Mouse (Mus musculus): ENCODE measurements around the gene Tedc2. TPM values are rescaled to one million over a fixed set of nuclear protein-coding genes. Genes with fewer than 3 reads are reported as not detected.

Tedc2 gene
- polyA plus RNA-seq, 1 experiment from 2014 or later: 5.3 TPM

- no peak for ATAC-seq
- TF ChIP-seq CTCF (IDR thresholded peaks at IDR 0.05) (no peak), EP300 (IDR thresholded peaks at IDR 0.05) (no peak)
Measured at GRCm38 (mm10) chr17:24209916-24210240, 10.8 kb downstream of the Tedc2 start.

GRCm38 (mm10) chr17:24209043-24209915 is 11.4 kb downstream of the Tedc2 start, which contains the start of gene Ntn3:
TSS of gene Ntn3 (minus strand) at chr17:24209531.
- H3K27me3 ChIP-seq (replicated peaks; ENCODE audit: insufficient read depth, low read length): 0 out of 2 replicates have a peak, but pooled peaks cover 11% of the 10 kb centered on the region
- no peaks in the 10 kb centered on the region for H3K9me3 ChIP-seq (ENCODE audit: low read length)
- DNase-seq (ENCODE audit: low spot score): peak; percentile 36
- H3K4me1 ChIP-seq (ENCODE audit: insufficient read depth, low read depth, low read length): peaks cover 36% of the 10 kb centered on the region
- H3K4me3 ChIP-seq (ENCODE audit: low read depth, low read length): peak within 1 kb of the TSS; percentile 36
- no peaks in the 10 kb centered on the region for H3K36me3 ChIP-seq (ENCODE audit: insufficient read depth, low read length)
- H3K27ac ChIP-seq (ENCODE audit: low read length): peak within 1 kb of the TSS; percentile 16; the same call in 1 of the 2 replicates
- WGBS: 2% methylated on average over 36 of the region's 43 CpGs
- TF ChIP-seq CTCF (IDR thresholded peaks at IDR 0.05): no peak
- no peak for TF ChIP-seq EP300 (IDR thresholded peaks at IDR 0.05)
- peak; percentile 7 for ATAC-seq
- H3K4me2 ChIP-seq (replicated peaks; ENCODE audit: low read depth, low read length): peak within 1 kb of the TSS; percentile 64
- H3K9ac ChIP-seq (replicated peaks; ENCODE audit: low read depth): peak within 1 kb of the TSS; percentile 45; the same call in 1 of the 2 replicates

More at GRCm38 (mm10) chr17:24209916-24210240, 10.8 kb downstream of the Tedc2 start:
- 66% methylated on average over 3 of the region's 3 CpGs for WGBS
- H3K9ac ChIP-seq (replicated peaks; ENCODE audit: low read depth): no peak overlapping the region
- no peaks in the 10 kb centered on the region for H3K36me3 ChIP-seq (ENCODE audit: insufficient read depth, low read length)
- H3K4me2 ChIP-seq (replicated peaks; ENCODE audit: low read depth, low read length): no peak overlapping the region
- peaks cover 30% of the 10 kb centered on the region for H3K4me1 ChIP-seq (ENCODE audit: insufficient read depth, low read depth, low read length)
- no peak for DNase-seq (ENCODE audit: low spot score)
- no peaks in the 10 kb centered on the region for H3K9me3 ChIP-seq (ENCODE audit: low read length)
- H3K27ac ChIP-seq (ENCODE audit: low read length): no peak overlapping the region
- 0 out of 2 replicates have a peak, but pooled peaks cover 11% of the 10 kb centered on the region for H3K27me3 ChIP-seq (replicated peaks; ENCODE audit: insufficient read depth, low read length)
- H3K4me3 ChIP-seq (ENCODE audit: low read depth, low read length): no peak overlapping the region

- H3K4me2 ChIP-seq (replicated peaks; ENCODE audit: low read depth, low read length): peak overlapping the region; percentile 64
- no peaks in the 10 kb centered on the region for H3K36me3 ChIP-seq (ENCODE audit: insufficient read depth, low read length)
- peaks cover 40% of the 10 kb centered on the region for H3K4me1 ChIP-seq (ENCODE audit: insufficient read depth, low read depth, low read length)
- 0 out of 2 replicates have a peak, but pooled peaks cover 11% of the 10 kb centered on the region for H3K27me3 ChIP-seq (replicated peaks; ENCODE audit: insufficient read depth, low read length)
- peak overlapping the region; percentile 45; the same call in 1 of the 2 replicates for H3K9ac ChIP-seq (replicated peaks; ENCODE audit: low read depth)
- ATAC-seq (0 out of 2 replicates have a peak, but pooled peaks have one; percentile 0), DNase-seq (ENCODE audit: low spot score) (no peak)
- peak overlapping the region; percentile 36 for H3K4me3 ChIP-seq (ENCODE audit: low read depth, low read length)
- WGBS: 5% methylated on average over 29 of the region's 29 CpGs
- no peaks in the 10 kb centered on the region for H3K9me3 ChIP-seq (ENCODE audit: low read length)
- H3K27ac ChIP-seq (ENCODE audit: low read length): peak overlapping the region; percentile 16; the same call in 1 of the 2 replicates
- TF ChIP-seq CTCF (IDR thresholded peaks at IDR 0.05) (no peak), EP300 (IDR thresholded peaks at IDR 0.05) (no peak)
Measured at GRCm38 (mm10) chr17:24208641-24209042, 12.0 kb downstream of the Tedc2 start.

GRCm38 (mm10) chr17:24207768-24208640 is 12.6 kb downstream of the Tedc2 start:
- ATAC-seq (no peak), DNase-seq (ENCODE audit: low spot score) (no peak)
- peak overlapping the region; percentile 45; the same call in 1 of the 2 replicates for H3K9ac ChIP-seq (replicated peaks; ENCODE audit: low read depth)
- H3K27me3 ChIP-seq (replicated peaks; ENCODE audit: insufficient read depth, low read length): 0 out of 2 replicates have a peak, but pooled peaks cover 11% of the 10 kb centered on the region
- no peak overlapping the region for H3K27ac ChIP-seq (ENCODE audit: low read length)
- H3K4me3 ChIP-seq (ENCODE audit: low read depth, low read length): 0 out of 2 replicates have a peak overlapping the region, but pooled peaks have one; percentile 36
- H3K36me3 ChIP-seq (ENCODE audit: insufficient read depth, low read length): no peaks in the 10 kb centered on the region
- peak overlapping the region; percentile 64 for H3K4me2 ChIP-seq (replicated peaks; ENCODE audit: low read depth, low read length)
- no peak for TF ChIP-seq CTCF (IDR thresholded peaks at IDR 0.05)
- no peak for TF ChIP-seq EP300 (IDR thresholded peaks at IDR 0.05)
- peaks cover 40% of the 10 kb centered on the region for H3K4me1 ChIP-seq (ENCODE audit: insufficient read depth, low read depth, low read length)
- WGBS: 68% methylated on average over 34 of the region's 34 CpGs
- no peaks in the 10 kb centered on the region for H3K9me3 ChIP-seq (ENCODE audit: low read length)

- H3K4me2 ChIP-seq (replicated peaks; ENCODE audit: low read depth, low read length): peak overlapping the region; percentile 95
- H3K27me3 ChIP-seq (replicated peaks; ENCODE audit: insufficient read depth, low read length): 0 out of 2 replicates have a peak, but pooled peaks cover 11% of the 10 kb centered on the region
- no peaks in the 10 kb centered on the region for H3K9me3 ChIP-seq (ENCODE audit: low read length)
- no peaks in the 10 kb centered on the region for H3K36me3 ChIP-seq (ENCODE audit: insufficient read depth, low read length)
- DNase-seq (ENCODE audit: low spot score) (peak; percentile 60), ATAC-seq (peak; percentile 20)
- H3K4me1 ChIP-seq (ENCODE audit: insufficient read depth, low read depth, low read length): peaks cover 34% of the 10 kb centered on the region
- no peak overlapping the region for H3K9ac ChIP-seq (replicated peaks; ENCODE audit: low read depth)
- H3K4me3 ChIP-seq (ENCODE audit: low read depth, low read length): peak overlapping the region; percentile 31
- H3K27ac ChIP-seq (ENCODE audit: low read length): no peak overlapping the region
- 5% methylated on average over 58 of the region's 62 CpGs for WGBS
- peak; percentile 25 for TF ChIP-seq CTCF (IDR thresholded peaks at IDR 0.05)
- no peak for TF ChIP-seq EP300 (IDR thresholded peaks at IDR 0.05)
Measured at GRCm38 (mm10) chr17:24206451-24207351, 13.9 kb downstream of the Tedc2 start.

All from lung, postnatal 0 days (tissue).